Mouse (Mus musculus) brain, embryonic 14.5 days (tissue): ENCODE data around the gene Lacc1.

Experiments
- CTCF ChIP-seq: fragments of 200-500 bp; IDR thresholded peaks from 2 replicates; pipeline ENCODE4 v1.5.1; 2012; ENCODE audit warnings: inconsistent platforms, mild to moderate bottlenecking, moderate library complexity, borderline replicate concordance; ENCODE audit not compliant: insufficient read depth, insufficient read length; ENCODE audit errors: extremely low read depth
- POLR2A ChIP-seq: fragments of 200-500 bp; IDR thresholded peaks from 2 replicates; pipeline ENCODE4 v1.6.1; 2012; ENCODE audit warnings: mild to moderate bottlenecking, inconsistent platforms, borderline replicate concordance; ENCODE audit not compliant: poor library complexity, insufficient read depth, insufficient read length, severe bottlenecking; ENCODE audit errors: extremely low read depth

- TF ChIP-seq CTCF: no peak
- TF ChIP-seq POLR2A: no peak
These were observed 32.0 kb downstream of the Lacc1 start for GRCm38 (mm10) chr14:77004740-77005139.
